Mouse (Mus musculus) c-Kit-positive CD71-positive TER-119-negative erythroid progenitor cells, embryonic 14.5 days (primary cell): ENCODE data around the gene Gm11042.

ENCODE experiments used
- DNase-seq: peaks from one replicate; pipeline ENCODE4 v3.0.0-alpha.2; 2013; ENCODE audit warnings: low read depth

The Gm11042 gene

GRCm38 (mm10) chr12:74316344-74316973 is at the start of gene Gm11042:
TSS of gene Gm11042 (minus strand) at chr12:74316394.
- no peak for DNase-seq

GRCm38 (mm10) chr12:74364477-74364876 is 48.3 kb upstream of the Gm11042 start:
- no peak for DNase-seq

GRCm38 (mm10) chr12:74363076-74363475 is 46.9 kb upstream of the Gm11042 start:
- no peak for DNase-seq

- DNase-seq = no peak
Observed at GRCm38 (mm10) chr12:74362453-74362852, 46.3 kb upstream of the Gm11042 start.

GRCm38 (mm10) chr12:74359791-74360190 is 43.6 kb upstream of the Gm11042 start:
- no peak for DNase-seq

GRCm38 (mm10) chr12:74357806-74358205 is 41.6 kb upstream of the Gm11042 start:
- no peak for DNase-seq

- no peak for DNase-seq
Observed at GRCm38 (mm10) chr12:74342720-74343119, 26.5 kb upstream of the Gm11042 start.

GRCm38 (mm10) chr12:74340070-74340469 is 23.9 kb upstream of the Gm11042 start:
- no peak for DNase-seq

GRCm38 (mm10) chr12:74333706-74334105 is 17.5 kb upstream of the Gm11042 start:
- no peak for DNase-seq

- peak; percentile 17 for DNase-seq
Observed at GRCm38 (mm10) chr12:74333016-74333415, 16.8 kb upstream of the Gm11042 start.

- DNase-seq = no peak
Observed at GRCm38 (mm10) chr12:74329759-74330158, 13.6 kb upstream of the Gm11042 start.

GRCm38 (mm10) chr12:74326644-74327043 is 10.4 kb upstream of the Gm11042 start:
- DNase-seq = no peak

- no peak for DNase-seq
Observed at GRCm38 (mm10) chr12:74321981-74322380, 5.8 kb upstream of the Gm11042 start.

- DNase-seq = peak; percentile 21
Observed at GRCm38 (mm10) chr12:74320318-74320717, 4.1 kb upstream of the Gm11042 start.

- no peak for DNase-seq
Observed at GRCm38 (mm10) chr12:74316989-74317759, 980 bp upstream of the Gm11042 start.

GRCm38 (mm10) chr12:74315221-74315620 is 973 bp downstream of the Gm11042 start:
- no peak for DNase-seq

- DNase-seq = no peak
Observed at GRCm38 (mm10) chr12:74312611-74313010, 3.6 kb downstream of the Gm11042 start.

GRCm38 (mm10) chr12:74303418-74304294 is 12.5 kb downstream of the Gm11042 start:
- no peak for DNase-seq

GRCm38 (mm10) chr12:74301559-74301958 is 14.6 kb downstream of the Gm11042 start:
- no peak for DNase-seq

GRCm38 (mm10) chr12:74296374-74296773 is 19.8 kb downstream of the Gm11042 start:
- no peak for DNase-seq

- DNase-seq = no peak
Observed at GRCm38 (mm10) chr12:74293624-74294023, 22.6 kb downstream of the Gm11042 start.

GRCm38 (mm10) chr12:74290983-74291382 is 25.2 kb downstream of the Gm11042 start:
- DNase-seq = no peak

- no peak for DNase-seq
Observed at GRCm38 (mm10) chr12:74284685-74285054, 31.5 kb downstream of the Gm11042 start.
